Mouse (Mus musculus) liver, embryonic 14.5 days (tissue): ENCODE measurements at regions not wholly inside any gene's neighbourhood (a gene's known extent, or its start where the extent isn't known, plus 50 kb on each side); places are given as distances from the start of the nearest gene placed in this dataset.

Source experiments
- CTCF ChIP-seq: IDR thresholded peaks from 2 replicates; pipeline ENCODE4 v1.5.1; 2016; ENCODE audit warnings: antibody characterized with exemption, low read depth, control low read depth
- EP300 ChIP-seq: IDR thresholded peaks from 2 replicates; pipeline ENCODE4 v1.6.1; 2016; ENCODE audit warnings: antibody characterized with exemption, low read depth

- no peak for TF ChIP-seq CTCF
- no peak for TF ChIP-seq EP300
Observed at GRCm38 (mm10) chr5:133660351-133660750, 439.2 kb upstream of the Castor2 start.
